Mouse (Mus musculus): ENCODE results near the gene Usp7.

- TF ChIP-seq POLR2A (IDR thresholded peaks at IDR 0.05; ENCODE audit: low read depth, low read length): no peak
- TF ChIP-seq CTCF (conservative IDR thresholded peaks at IDR 0.05; ENCODE audit: insufficient read depth, insufficient read length, low read depth, low read length): no peak
Observed at GRCm38 (mm10) chr16:8758979-8759378, 33.1 kb downstream of the Usp7 start.
